Mouse (Mus musculus) cerebellum, adult 2 months (tissue): ENCODE measurements around the gene Rnf103. TPM values are rescaled to one million over a fixed set of nuclear protein-coding genes. Genes with fewer than 3 reads are reported as not detected.
A peak's percentile ranks its signal among the peaks of the same experiment; 100 is the strongest.

Source experiments
- DNase-seq, 2 experiments: peaks; one replicate each; pipeline ENCODE4 v3.0.0; 2021
- H3K27ac ChIP-seq: fragments of 200-500 bp; 2 replicates; pipeline ENCODE4 v1.5.1; 2012; ENCODE audit warnings: low read length, control low read depth, inconsistent platforms; ENCODE audit not compliant: insufficient read depth
- H3K27me3 ChIP-seq: fragments of 200-500 bp; 2 replicates; pipeline ENCODE4 v1.6.1; 2012; ENCODE audit warnings: inconsistent platforms, mild to moderate bottlenecking, low read length, moderate library complexity; ENCODE audit not compliant: control insufficient read depth, insufficient read depth
- H3K4me1 ChIP-seq: fragments of 200-500 bp; 2 replicates; pipeline ENCODE4 v1.6.1; 2011; ENCODE audit warnings: low read length; ENCODE audit not compliant: control insufficient read depth, insufficient read depth
- H3K4me3 ChIP-seq: fragments of 200-500 bp; replicated peaks from 2 replicates; pipeline ENCODE3; 2011; ENCODE audit warnings: mild to moderate bottlenecking, low read depth, low read length, control low read depth; ENCODE audit not compliant: insufficient read depth
- CTCF ChIP-seq: fragments of 200-500 bp; IDR thresholded peaks from 2 replicates; pipeline ENCODE4 v1.5.1; 2011; ENCODE audit warnings: low read depth, mild to moderate bottlenecking, control low read depth, low read length, moderate library complexity, borderline replicate concordance; ENCODE audit not compliant: insufficient read depth
- POLR2A ChIP-seq: fragments of 200-500 bp; IDR thresholded peaks from 2 replicates; pipeline ENCODE4 v1.6.1; 2011; ENCODE audit warnings: low read length, control low read depth, borderline replicate concordance; ENCODE audit not compliant: insufficient read depth
- WGBS: fragments of 180-500 bp; shearing (Covaris S2); methylation state at CpG from one replicate; pipeline ENCODE4 v1.1.7; 2018; 5-methylcytosine and 5-hydroxymethylcytosine counted together
- polyA plus RNA-seq: library from polyadenylated mRNA; depleted of rRNA; stranded (reverse); fragments of >200 nt; gene quantifications from 2 replicates; pipeline ENCODE4 v1.2.3, GENCODE M21; 2012; rRNA removed

Gene Rnf103
- polyA plus RNA-seq, 1 experiment, result 40.2 TPM

GRCm38 (mm10) chr6:71527826-71528225 lies 34.1 kb downstream of the Rnf103 start:
- 44% methylated on average over 9 of the region's 9 CpGs for WGBS
- TF ChIP-seq POLR2A, result no peak

GRCm38 (mm10) chr6:71530176-71530575 lies 36.5 kb downstream of the Rnf103 start:
- DNase-seq, result peak; percentile 67 to 81
- Histone ChIP-seq H3K4me1 (peaks cover 20% of the 10 kb centered on the region), H3K27ac (peak overlapping the region; percentile 45), H3K4me3 (no peak overlapping the region), H3K27me3 (no peaks in the 10 kb centered on the region)
- TF ChIP-seq POLR2A (no peak), CTCF (no peak)
- WGBS, result 11% methylated on average over 8 of the region's 8 CpGs

More at GRCm38 (mm10) chr6:71527826-71528225, 34.1 kb downstream of the Rnf103 start:
- no peak overlapping the region for H3K4me3 ChIP-seq
- peak overlapping the region; percentile 87 for H3K27ac ChIP-seq
- DNase-seq, result peak; percentile 41 to 51
- H3K4me1 ChIP-seq, result peaks cover 34% of the 10 kb centered on the region
- no peaks in the 10 kb centered on the region for H3K27me3 ChIP-seq

DNA sequence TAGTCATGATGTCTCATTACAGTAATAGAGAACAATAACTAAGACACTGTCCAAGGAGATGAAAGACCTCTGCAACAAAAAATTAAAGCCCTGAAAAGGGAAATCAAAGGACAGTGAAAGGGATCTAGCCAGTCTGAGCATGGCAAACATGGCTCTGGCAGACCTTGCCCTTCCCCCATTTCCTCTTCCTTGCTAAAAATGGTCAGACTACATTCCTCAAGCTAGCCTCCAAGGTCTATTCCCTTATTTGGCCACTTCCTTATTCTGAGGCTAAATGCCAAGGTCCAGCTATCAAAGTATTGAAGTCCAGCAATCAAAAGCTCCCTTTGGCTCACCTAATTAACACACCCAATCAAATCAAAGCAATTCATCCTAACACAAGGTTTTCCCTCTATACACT lies 43.6 kb downstream of the Rnf103 start:
- no peak for DNase-seq
- Histone ChIP-seq H3K27ac (no peak overlapping the region), H3K4me3 (no peak overlapping the region), H3K27me3 (no peaks in the 10 kb centered on the region), H3K4me1 (no peaks in the 10 kb centered on the region)
- TF ChIP-seq POLR2A, result no peak
- no peak for TF ChIP-seq CTCF

GRCm38 (mm10) chr6:71543686-71544499 lies 50.2 kb downstream of the Rnf103 start, which contains the start of gene Chmp3:
TSS of gene Chmp3 (plus strand) at chr6:71543797.
- TF ChIP-seq POLR2A (peak; percentile 66; the same call in 1 of the 2 replicates), CTCF (no peak)
- Histone ChIP-seq H3K27ac (peak within 1 kb of the TSS; percentile 99), H3K4me3 (peak within 1 kb of the TSS; percentile 87), H3K27me3 (no peaks in the 10 kb centered on the region), H3K4me1 (no peaks in the 10 kb centered on the region)
- peak; percentile 95 to 97 for DNase-seq
- under 1% methylated on average over 59 of the region's 59 CpGs for WGBS

DNA sequence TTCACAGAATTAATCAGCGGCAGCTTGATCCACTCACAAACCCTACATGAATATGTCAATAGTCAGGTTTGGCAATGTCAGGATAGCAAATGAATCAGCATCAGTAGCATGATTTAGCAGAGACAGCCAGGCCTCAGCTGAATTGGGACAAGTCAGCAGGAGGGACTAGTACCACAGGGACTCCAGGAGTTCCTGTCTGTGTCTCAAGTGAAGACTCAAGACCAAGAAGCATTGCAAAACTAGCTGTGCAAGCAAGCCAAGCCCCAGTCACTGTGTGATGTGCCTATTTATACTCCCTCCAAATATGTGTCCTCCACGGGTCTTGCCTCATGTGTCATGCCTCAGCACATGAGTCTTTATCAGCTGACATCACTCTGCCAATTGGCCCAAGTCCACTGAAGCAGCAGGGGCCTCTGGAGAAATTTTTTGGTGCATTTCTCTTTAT lies 61.8 kb downstream of the Rnf103 start:
- Histone ChIP-seq H3K4me1 (no peaks in the 10 kb centered on the region), H3K27me3 (no peaks in the 10 kb centered on the region), H3K27ac (no peak overlapping the region), H3K4me3 (no peak overlapping the region)
- DNase-seq, result peak in 1 of 2 experiments; percentile 30
- TF ChIP-seq POLR2A, result no peak
- TF ChIP-seq CTCF, result no peak
- WGBS, result 50% methylated on average over 2 of the region's 2 CpGs

- WGBS, result 96% methylated on average over 2 of the region's 2 CpGs
- no peaks in the 10 kb centered on the region for H3K4me1 ChIP-seq
- H3K4me3 ChIP-seq, result no peak overlapping the region
- H3K27ac ChIP-seq, result no peak overlapping the region
- DNase-seq, result no peak
- TF ChIP-seq POLR2A, result no peak
- TF ChIP-seq CTCF, result no peak
- no peaks in the 10 kb centered on the region for H3K27me3 ChIP-seq
Measured at GRCm38 (mm10) chr6:71556826-71557225, 63.1 kb downstream of the Rnf103 start.

Other genes with a start within 250 kb of the Rnf103 start
- gene Krcc1, start 222.2 kb upstream of the Rnf103 start, polyA plus RNA-seq, result 19.3 and 20.5 TPM in 2 replicates
- gene Smyd1, start 171.7 kb upstream of the Rnf103 start, polyA plus RNA-seq, result 3.1 and 5.0 TPM in 2 replicates
- gene Cd8b1, start 171.1 kb upstream of the Rnf103 start, polyA plus RNA-seq, result not detected in 2 replicates
- 0.03 TPM in 1 of 2 replicates, not detected in the other for gene Cd8a, start 120.5 kb upstream of the Rnf103 start, polyA plus RNA-seq
- 110 and 113 TPM in 2 replicates for gene Rmnd5a, start 53.3 kb upstream of the Rnf103 start, polyA plus RNA-seq
- gene Chmp3, start 49.9 kb downstream of the Rnf103 start, polyA plus RNA-seq, result 115 and 125 TPM in 2 replicates
- gene Kdm3a, start 139.1 kb downstream of the Rnf103 start, polyA plus RNA-seq, result 26.9 and 28.1 TPM in 2 replicates
- 74.0 and 82.1 TPM in 2 replicates for gene Reep1, start 213.7 kb downstream of the Rnf103 start, polyA plus RNA-seq